Mouse (Mus musculus) kidney, postnatal 36 days (tissue): ENCODE results near the gene Flt3l.
"Not testable (repeated sequence)": the region's sequence is repeated elsewhere in the genome, so short reads cannot be mapped to it uniquely, and the experiment has no call there.

ENCODE experiments used
- DNase-seq, 2 experiments: peaks; one replicate each; pipeline ENCODE4 v3.0.0; 2021 to 2022; ENCODE audit warnings: mixed read lengths in 2 of 2

Gene Flt3l

GRCm38 (mm10) chr7:45122561-45123185, 13.6 kb downstream of the Flt3l start:
- DNase-seq = no peak

- no peak for DNase-seq
Observed at GRCm38 (mm10) chr7:45121966-45122365, 14.3 kb downstream of the Flt3l start.

DNA sequence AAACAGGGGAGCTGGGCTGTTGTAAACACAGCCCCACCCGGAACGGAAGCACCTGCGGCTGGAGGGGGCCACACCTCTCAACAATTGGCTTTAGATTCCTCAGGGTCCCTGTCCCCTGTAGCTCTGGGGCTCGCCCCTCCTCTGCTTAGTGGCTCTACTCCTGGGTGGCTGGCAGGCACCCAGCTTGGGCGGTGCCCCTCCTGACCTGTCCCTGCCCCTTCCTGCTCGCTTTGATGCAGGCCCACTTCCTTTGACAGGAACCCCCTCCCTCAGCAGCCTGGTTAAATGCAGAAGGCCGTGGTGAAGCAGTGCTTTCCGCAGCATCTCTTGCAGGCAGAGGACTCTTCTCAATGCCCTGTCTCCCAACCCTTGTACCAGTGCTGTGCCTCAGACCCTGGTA, 14.8 kb downstream of the Flt3l start:
- DNase-seq = peak; percentile 77 to 79

DNA sequence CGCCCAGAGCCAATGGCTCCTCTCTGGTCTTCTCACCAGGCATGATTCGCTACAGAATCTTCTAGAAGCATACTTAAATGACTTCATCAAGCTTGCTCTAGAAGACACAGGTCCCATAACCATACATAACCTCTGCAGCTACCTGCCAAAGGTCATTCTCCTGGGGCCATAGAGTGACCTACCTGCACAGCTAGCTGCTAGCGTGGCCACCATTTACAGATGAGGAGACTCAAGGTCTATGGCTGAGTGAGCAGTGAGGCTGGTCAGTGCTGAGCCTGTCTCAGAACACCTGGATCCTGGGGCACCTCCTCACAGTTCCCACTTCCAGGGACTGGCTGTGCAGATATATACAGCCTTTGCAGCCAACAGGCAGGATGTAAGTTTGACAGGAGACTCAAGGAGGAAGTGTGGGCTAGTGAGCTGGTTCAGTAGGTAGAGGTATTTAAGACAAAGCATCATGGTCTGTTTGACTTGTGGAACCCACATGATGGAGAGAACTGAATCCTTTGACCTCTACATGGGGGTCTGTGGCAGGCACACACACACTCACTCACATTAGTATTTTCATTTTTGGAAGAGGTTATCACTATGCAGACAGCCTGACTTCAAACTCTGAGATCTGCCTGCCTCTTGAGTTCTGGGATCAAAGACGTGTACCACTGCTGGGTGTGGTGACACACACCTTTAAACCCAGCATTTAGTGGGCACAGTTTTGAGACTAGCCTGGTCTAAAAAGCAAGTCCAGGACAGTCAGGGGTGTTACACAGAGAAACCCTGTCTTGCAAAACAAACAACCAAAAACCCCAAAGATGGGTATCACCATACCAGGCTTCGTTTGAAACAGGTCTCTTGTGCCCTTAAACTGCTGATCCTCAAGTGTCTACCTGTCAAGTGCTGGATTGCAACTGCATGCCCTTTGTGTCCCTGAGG, 16.2 kb downstream of the Flt3l start:
- no peak for DNase-seq

DNA sequence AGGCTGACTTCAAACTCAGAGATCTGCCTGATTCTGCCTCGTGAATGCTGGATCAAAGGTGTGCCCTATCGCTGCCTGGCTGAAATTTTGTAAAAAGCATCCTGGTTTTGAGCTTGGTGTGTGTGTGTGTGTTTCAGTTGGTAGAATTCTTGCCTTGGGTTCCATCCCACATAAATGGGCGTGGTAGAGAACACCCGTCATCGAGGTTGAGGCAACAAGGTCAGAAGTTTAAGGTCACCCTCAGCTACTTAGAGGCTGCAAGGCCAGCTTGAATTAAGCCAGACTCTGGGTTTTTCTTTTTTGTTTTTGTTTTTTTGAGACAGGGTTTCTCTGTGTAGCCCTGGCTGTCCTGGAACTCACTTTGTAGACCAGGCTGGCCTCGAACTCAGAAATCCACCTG, 17.9 kb downstream of the Flt3l start:
- DNase-seq = no peak

DNA sequence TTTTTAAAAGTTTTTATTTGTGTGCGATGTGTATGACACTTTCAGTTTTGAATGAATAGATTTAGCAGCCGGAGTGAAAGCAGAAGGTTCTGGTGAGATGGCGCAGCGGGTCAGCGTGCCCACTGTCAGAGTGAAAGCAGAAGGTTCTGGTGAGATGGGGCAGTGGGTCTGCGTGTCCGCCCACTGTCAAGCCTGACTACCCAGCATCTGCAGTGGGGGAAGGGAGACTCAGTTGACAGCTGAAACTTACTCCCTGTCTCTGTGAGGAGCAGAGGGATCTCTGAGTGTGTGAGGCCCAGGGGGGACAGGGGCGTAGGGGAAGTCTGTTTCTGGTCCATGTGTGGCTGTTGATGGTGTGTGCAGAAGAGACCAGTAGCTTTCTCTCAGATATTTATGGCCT, 18.7 kb downstream of the Flt3l start:
- no peak for DNase-seq

DNA sequence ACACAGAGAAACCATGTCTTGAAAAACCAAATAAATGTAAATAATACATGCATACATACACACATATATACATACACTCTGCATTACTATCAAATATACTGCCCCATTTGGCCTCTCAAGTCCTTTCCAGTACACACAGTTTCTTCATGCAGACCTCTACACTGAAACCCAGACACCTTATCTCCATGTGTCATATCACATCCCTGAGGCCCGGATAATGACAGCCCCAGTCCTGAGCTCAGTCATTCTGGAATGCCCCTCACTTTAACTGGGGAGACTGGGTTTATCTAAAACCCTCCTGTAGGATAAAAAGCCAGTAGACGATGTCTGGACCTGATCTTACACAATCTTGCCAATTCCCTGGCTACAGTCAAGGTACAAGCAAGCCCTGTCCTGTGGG, 22.8 kb downstream of the Flt3l start:
- no peak for DNase-seq

DNA sequence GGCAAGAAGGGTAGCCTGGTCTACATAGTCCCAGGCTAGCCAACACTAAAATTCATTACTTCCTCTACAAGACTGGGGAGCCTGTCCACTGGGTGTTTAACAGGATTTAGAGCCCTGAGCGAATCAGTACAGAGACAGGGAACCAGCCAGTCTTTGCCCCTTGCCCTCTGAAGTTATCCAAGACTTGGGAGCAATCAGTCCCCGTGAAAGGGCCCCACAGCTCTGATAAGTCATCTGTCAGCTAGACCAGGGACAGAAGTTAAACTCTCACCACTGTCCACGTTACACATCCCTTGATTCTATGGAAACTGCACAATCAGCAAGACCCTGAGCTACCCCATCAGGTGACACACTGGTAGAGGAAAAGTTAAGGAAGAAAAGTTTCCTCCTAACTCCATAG, 23.7 kb downstream of the Flt3l start:
- no peak for DNase-seq

DNA sequence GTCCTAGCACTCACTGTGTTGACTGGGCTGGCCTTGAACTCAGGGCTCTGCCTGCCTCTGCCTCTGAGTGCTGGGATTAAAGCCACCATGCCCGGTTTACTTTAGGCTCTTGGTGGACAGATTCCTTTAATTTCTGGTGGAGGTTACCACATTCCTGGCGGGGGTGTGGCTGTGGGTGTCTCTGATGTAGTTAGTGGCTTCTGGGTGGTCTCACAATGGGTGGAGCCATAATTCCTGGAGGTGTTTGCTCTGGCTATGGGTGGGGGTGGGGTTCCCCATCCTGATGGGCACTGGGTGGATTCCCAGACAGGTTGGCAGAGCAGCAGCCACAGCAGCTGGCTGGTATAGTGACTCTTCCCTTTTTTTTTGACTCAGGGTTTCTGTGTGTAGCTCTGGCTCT, 24.3 kb downstream of the Flt3l start:
- DNase-seq = no peak

GRCm38 (mm10) chr7:45110089-45110488, 26.1 kb downstream of the Flt3l start:
- not testable (repeated sequence) for DNase-seq

DNA sequence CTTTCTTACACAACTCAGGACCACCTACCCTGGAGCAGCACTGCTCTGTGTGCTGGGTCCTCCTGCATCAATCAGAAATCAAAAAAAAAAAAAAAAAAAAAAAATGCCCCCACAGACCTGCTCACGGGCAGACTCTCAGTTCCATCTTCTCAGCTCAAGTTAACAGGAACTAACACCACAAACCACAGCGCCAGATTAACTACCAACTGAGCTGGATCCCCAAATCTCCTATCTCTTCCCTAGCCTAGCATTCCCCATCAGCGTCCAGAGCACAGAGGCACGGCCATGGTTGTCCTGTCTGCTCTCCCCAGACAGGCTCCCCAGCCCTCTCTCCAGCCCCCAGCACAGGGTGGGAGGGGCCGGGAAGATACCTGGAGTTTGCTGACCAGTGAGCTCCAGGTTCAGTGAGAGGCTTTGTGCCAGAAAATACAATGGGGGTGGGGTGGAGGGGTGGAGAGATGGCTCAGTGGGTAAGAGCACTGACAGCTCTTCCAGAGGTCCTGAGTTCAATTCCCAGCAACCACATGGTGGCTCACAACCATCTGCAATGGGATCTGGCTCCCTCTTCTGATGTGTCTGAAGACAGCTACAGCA, 29.1 kb downstream of the Flt3l start:
- no peak for DNase-seq

DNA sequence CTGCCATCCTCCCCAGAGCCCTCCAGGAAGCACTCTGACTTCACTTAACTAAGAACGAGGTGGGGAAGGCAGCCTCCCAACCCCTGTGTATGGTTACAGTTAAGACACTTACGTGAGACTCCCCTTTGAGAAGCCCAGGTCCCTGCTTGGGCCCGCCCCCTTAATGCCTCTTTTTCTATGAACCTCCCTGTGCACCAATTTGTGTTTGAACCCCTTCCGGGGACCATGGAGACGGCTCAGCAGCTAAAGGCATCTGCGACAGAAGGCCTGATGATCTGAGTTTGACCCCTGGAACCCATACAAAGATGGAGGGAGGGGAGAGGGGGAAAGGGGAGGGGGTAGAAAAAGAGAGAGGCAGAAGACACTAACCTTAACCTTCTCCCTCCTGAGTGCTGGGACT, 29.8 kb downstream of the Flt3l start:
- DNase-seq = no peak

DNA sequence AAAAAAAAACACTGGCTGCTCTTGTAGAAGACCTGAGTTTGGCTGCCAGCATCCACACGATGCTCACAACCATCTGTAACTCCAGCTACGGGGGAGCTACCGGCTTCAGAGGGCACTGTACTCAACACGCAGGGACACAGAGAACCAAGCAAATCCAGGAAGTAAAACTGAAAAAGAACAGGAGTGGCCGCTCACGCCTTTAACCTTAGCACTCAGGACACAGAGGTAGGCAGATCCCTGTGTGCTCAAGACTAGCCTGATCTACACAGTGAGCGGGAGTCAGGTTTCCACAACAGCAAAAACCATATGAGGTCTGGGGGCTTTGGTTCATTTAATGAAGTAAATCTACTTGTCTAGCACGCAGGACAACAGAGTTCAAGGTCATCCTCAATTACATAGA, 30.7 kb downstream of the Flt3l start:
- no peak for DNase-seq

DNA sequence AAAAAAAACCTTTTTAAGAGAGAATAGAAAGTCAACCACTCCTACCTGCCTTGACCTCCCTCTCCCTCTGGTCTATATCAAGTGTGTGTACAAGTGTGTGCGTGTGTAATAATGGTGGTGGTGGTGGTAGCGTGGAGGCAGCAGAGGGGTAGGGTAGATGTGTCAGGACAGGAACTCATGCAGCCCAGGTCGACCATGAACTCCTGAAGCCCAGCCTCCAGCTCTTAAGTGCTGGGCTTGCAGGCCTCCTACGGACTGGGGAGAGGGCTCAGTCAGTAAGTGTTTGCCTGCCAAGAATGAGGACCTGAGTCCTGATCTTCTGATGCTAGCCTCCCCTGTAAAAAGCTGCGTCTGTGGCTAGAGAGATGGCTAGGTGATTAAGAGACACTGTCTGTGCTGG, 31.3 kb downstream of the Flt3l start:
- DNase-seq = no peak

DNA sequence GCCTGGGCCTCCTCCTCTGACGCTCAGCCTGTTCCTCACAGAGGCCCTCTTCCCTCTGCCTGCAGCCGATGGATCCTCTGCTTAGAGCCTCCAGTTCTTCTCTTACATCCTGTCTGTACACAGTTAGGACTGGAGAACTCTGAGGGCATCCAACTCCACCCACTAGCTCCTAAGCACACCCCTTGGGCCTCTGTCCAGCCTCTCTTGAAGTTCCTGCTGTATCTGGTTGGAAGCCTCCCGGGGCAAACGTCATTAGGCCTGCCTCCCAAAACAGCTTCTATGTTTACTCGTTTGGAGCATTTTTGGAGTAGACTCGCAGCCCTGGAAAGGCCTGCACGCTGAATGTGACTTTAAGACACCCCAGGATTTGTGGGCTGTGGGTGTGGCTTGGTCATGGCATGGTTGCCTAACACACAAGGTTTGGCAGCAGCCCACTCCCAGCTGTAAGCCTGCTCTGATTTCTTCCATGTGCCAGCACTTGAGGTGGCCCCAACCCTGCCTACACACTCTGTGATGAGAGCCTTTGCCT, 32.5 kb downstream of the Flt3l start, which contains the start of gene Fcgrt:
TSS of gene Fcgrt (minus strand) at position 200 of the 529 bp plus-strand sequence.
- DNase-seq = peak; percentile 94 to 98

DNA sequence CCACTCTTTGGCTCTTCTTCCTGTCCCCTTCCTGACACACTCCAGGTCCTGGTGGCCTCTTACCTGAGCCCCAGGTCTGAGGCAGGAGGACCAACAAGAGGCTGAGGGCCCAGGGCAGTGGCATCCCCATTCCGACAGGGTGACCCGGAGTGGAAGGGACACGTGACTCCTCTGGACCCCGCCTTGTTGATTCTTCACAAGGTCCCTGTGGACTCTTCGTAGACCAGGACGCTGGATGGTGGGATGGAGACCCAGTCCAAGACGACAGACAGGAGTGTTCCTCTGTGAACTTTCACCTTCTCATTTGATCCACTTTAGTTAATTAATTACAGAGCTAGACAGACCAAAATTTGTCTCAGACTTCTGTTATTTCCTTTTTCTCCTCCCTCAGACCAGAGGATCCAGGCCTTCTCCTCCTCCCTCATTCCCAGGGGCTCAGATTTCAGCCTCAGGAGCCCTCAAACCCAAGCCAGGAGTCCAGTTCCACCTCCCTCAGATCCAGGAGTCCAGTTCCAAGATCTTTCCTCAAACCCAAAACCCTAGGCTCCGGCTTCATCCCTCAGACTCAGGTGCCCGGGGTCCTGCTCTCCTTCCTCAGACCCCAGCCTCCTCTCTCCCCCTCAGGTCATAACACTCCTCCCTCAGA, 33.2 kb downstream of the Flt3l start:
- DNase-seq = peak; percentile 67 to 74

GRCm38 (mm10) chr7:45102441-45102840, 33.8 kb downstream of the Flt3l start:
- no peak for DNase-seq

- DNase-seq = no peak
Observed at GRCm38 (mm10) chr7:45100046-45100445, 36.2 kb downstream of the Flt3l start.

DNA sequence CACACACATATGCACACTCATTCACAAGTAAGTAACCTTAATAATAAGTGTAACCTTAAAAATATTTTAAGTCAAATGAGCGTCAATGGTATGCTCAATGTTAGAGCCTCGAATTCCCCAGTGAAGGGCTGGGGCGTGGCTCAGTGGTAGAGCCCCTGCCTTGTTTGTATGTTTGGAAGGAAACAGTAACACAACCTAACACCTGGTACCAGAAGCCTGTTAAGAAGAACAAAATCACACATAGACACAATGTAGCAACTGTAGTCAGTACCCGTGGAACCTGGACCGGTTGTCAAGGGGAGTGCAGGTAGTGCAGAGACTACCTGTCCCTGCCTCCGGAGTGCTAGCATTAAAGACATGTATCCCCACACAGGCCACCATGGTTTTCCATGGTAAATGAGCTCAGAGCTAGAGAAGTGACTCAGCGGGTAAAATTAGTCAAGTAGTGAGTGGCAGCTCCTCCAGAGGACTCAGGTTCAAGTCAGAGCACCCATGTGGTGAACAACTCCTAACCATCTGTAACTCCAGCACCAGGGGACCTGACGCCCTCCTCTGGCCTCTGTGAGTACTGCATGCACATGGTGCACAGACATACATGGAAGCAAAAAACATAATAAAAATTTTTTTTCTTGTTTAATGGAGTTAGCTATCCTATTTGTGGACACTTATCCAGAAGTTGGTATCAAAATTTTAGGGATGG, 37.5 kb downstream of the Flt3l start:
- peak in 1 of 2 experiments; percentile 49 for DNase-seq

DNA sequence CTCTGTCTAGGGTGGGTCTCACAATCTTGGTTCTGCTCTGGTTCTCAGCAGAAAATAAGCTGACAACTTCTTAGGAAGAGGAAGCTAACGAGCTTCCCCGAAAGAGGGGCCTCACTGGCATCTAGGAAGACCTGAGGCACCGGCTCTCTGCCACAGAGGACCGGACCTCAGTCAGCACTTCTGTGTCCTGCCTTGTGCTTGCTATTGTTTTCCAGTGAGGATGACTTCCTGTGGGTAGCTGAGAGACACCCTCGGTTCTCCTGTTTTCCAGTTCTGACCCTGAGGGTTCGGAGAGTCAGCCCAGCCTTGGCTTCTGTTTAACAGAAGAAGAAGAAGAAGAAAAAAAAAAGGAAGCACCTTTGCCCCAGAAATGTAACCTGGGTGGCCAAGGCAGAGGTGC, 38.8 kb downstream of the Flt3l start:
- peak; percentile 42 to 57 for DNase-seq

GRCm38 (mm10) chr7:45095965-45096364, 40.3 kb downstream of the Flt3l start:
- not testable (repeated sequence) for DNase-seq

DNA sequence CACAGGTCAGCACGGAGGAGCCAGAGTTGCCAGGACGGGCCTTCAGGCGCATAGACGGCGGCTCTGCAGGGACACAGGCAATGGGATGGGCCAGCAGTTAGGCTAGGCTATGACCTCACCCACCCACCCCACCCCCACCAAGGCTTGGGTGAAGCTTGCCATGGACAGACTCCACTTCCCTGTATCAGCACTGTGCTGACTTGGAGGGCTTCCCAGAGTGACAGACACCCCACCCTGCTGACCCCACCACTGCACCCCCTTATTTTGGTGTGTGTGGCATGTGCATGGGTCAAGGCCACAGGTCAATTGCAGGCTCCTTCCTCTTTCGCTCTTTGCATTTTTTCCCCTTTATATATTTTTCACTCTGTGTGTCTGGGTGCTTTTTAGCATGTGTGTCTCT, 40.9 kb downstream of the Flt3l start:
- no peak for DNase-seq
